ENCODE assay signal across 8 mouse cellular contexts in the genomic region with DNA sequence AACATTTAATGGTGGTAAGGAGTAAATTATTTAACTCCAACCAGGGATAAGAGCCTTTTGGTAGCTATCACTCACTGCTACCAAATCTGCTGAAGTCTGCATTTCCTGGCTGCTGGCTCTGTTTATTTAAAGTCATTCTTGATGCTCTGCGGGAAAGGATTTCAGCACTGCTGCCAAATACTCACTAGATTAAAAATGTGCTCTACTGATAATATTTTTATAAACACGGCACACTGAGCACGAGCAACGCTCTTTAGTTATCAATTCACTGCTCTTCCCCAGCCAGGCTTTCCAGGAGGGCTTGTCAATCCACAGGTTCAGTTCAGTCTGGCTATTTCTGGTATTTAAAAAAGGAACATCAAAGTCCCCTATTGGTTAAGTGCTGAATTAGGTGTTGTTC.
DNase-seq lines count a peak whose midpoint lies in the region; ATAC-seq lines count a peak whose summit lies in the region.
"Had no signal": no experiment of that assay in that cellular context is flagged by ENCODE, and none has a peak within 500 bp of the region (broad histone marks: within the 10 kb centered on the region; RNA-seq: fewer than 3 reads in every experiment).

No protein-coding gene starts in this region.

- H3K27ac ChIP-seq in lung, embryonic 15.5 days: peak overlapping the region; percentile 1; the same call in 1 of the 2 replicates

- H3K9ac ChIP-seq in lung, embryonic 15.5 days: no peak overlapping the region

- ATAC-seq in lung, embryonic 15.5 days (ENCODE audit: borderline replicate concordance, extremely low read depth, low FRiP score, low TSS enrichment): peak; percentile 74; the same call in 1 of the 2 replicates
- ATAC-seq: Patski had no signal

- 0 out of 2 replicates have a peak, but pooled peaks cover 8% of the 10 kb centered on the region for H3K4me1 ChIP-seq in lung, embryonic 15.5 days

- WGBS in lung, embryonic 15.5 days: 6% methylated on average over 4 of the region's 4 CpGs

- H3K9me3 ChIP-seq in lung, embryonic 15.5 days: no peaks in the 10 kb centered on the region

- H3K4me3 ChIP-seq in lung, embryonic 15.5 days: no peak overlapping the region

- H3K27me3 ChIP-seq in lung, embryonic 15.5 days: no peaks in the 10 kb centered on the region
- H3K27me3 ChIP-seq: Patski had no signal

- H3K4me2 ChIP-seq in lung, embryonic 15.5 days: no peak overlapping the region

- no peaks in the 10 kb centered on the region for H3K36me3 ChIP-seq in lung, embryonic 15.5 days

- DNase-seq in kidney, adult 11 months: peak; percentile 3
- DNase-seq in kidney, adult 18-20 months: no peak
- peak; percentile 49 for DNase-seq in cerebellum, adult 11-12 months
- peak; percentile 22 to 56 for DNase-seq in cerebellum, postnatal 36 days
- DNase-seq in adrenal gland, postnatal 25 days: no peak
- DNase-seq in adrenal gland, adult 2 months: no peak

Comparison
In these comparisons a context has a peak if more than half of its experiments do, and no peak if none do; other contexts are left out.
1. DNase-seq: peak in kidney, adult 11 months (single experiment), cerebellum, adult 11-12 months (single experiment) and cerebellum, postnatal 36 days (2 of 2); none in kidney, adult 18-20 months (single experiment), adrenal gland, postnatal 25 days (single experiment) and adrenal gland, adult 2 months (single experiment).